Mouse (Mus musculus): ENCODE data around the gene Bcl7a.

GRCm38 (mm10) chr5:123388452-123388851 lies 44.8 kb downstream of the Bcl7a start:
- TF ChIP-seq MYOG (IDR thresholded peaks at IDR 0.05; ENCODE audit: control insufficient read depth in 1 of 3, insufficient read depth in 1 of 3, insufficient read length in 2 of 3, low read depth in 2 of 3) (no peak), MYOD1 (IDR thresholded peaks at IDR 0.05; ENCODE audit: control insufficient read depth in 1 of 3, insufficient read length in 2 of 3, low read depth in 2 of 3) (no peak), POLR2AphosphoS2 (IDR thresholded peaks at IDR 0.05; ENCODE audit: insufficient read length, low read depth) (no peak), USF1 (IDR thresholded peaks at IDR 0.05; ENCODE audit: low read depth) (no peak), POLR2A (IDR thresholded peaks at IDR 0.05; ENCODE audit: insufficient read length, low read depth) (no peak), TCF12 (IDR thresholded peaks at IDR 0.05; ENCODE audit: insufficient read depth, poor library complexity, severe bottlenecking) (no peak)

Measured in myocyte (in vitro differentiated cells).